Mouse (Mus musculus) thymus, adult 18-20 months (tissue): ENCODE results near the gene Ptrh1.

Source experiments
- DNase-seq, 2 experiments: peaks; one replicate each; pipeline ENCODE4 v3.0.0; 2022; ENCODE audit warnings: mixed read lengths in 2 of 2

Ptrh1 gene

DNA sequence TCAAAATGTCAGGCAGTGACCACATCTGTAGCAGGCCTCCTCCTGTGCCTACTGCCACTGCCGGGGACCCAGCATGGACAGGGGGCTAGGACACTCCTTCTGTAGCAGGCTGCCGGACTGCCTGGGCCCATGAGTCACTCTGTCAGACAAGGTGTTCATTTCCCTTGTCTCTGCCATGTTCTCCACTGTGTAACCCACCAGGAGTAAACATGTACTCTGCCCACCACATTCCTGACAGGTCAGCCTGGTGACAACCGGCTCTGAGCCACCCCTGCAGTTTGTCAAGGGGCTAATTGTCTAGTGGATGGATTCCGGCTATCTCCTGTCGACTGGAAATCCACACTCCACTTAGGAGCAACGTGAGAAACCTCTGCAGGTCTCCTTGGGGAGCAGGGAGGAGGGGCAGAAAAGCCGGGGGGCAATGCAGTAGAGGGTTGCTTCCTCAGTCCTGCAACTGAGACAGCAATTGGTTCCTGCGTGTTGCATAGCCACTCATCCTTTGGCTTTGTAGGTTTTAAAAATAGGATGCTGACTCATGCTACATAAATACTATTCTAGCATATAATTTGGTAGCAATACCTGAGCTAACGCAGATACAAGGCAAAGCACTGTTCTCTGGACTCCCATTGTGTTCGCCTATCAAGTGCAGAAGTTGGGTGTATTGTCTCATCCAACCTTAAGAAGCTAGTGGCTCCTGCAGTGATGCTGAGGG, 22.8 kb downstream of the Ptrh1 start:
- DNase-seq, result no peak

DNA sequence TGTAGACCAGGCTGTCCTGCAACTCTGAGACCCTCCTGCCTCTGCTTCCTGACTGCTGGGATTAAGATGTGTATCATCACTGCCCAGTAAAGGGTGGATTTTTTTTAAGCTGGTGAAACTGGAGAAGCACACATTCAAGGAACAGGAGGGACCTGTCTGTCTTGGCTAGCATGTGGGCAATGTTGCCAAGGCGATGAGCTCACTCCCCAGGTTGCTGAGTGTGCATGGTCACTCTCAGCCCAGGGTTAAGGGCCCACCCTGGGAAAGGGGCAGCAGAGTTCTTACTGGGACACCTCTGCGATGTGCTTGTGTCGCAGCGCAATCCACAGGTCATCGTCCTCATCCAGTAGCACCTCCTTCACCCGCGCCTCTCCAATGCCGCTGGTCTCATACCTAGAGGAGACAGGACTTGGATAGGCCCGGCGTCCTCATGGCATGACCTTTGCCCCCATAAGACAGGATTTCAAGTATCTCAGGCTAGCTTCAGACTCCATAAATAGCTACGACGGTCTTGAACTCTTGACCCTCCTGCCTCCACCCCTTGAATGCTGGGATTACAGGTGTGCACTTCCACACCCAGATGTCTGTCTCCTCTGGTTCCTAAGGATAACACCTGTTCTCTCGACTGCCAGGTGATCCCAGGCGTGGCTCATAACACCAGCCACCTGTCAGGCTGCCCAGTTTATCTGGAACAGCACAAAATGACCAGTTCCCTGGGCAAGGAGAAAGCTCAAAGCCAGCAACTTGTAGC, 33.4 kb downstream of the Ptrh1 start:
- DNase-seq, result no peak

DNA sequence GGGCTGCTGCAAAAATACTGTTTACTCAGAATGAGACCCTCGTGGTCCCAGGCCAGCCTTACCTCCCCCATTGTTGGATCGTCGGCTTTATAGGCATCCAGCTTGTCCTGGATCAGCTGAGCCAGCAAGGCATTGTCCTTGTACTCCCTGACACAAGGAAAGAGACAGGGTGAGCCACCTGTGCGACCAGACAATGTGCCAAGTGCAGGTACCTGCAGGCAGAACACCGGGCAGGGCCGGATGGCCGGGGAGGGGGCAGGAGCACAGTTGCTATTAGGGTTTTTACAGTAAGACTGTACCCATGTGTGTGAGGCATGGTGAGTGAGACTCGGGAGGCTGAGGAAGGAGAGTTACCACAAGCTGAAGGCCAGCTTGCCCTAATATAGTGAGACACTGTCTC, 36.4 kb downstream of the Ptrh1 start:
- no peak for DNase-seq

DNA sequence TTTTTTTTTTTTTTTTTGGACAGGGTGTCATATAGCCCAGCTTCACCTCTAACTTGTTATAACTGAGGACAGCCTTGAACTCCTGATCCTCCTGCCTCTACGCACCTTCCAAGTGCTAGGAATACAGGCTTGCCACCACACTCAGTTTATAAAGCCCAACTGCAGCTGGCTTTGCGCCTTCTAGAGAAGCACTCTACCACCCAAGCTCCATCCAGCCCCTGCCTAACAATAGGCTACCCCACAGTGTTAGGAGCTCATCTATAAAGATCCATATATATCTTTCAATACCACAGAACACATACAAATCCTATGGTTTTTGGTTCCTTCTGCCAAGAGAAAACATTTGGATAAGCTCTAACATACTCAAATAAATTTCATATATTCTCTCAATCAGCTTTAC, 40.9 kb downstream of the Ptrh1 start:
- DNase-seq, result no peak

DNA sequence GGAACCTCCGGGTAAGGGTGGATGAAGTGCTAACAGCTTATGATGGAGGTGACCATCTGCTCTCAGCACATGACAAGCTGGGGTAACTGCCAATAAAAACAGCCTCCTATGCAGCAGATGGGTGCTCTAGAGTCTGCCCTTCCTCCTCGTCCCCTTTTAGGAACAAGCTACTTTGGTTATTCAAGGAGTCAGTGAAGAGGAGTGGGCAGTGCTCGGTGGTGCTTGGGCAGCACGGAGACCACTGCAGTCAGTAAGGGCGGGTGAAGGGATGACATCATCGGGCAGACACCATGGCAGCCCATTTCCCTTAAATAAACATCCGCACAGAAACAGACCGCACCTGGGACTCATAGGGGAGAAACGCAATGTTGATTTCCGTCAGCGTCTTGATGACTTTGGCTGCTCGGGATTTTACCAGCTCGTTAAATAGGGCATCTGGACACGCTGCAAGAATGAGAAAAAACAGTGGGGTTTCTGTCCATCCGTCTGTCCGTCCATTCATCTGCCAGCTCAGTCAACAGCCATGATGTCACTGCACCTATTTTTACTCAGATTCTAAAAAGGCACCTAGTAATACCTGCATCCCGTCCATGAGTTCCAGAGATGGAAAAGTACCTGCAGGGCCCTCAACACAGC, 41.5 kb downstream of the Ptrh1 start:
- DNase-seq, result no peak

DNA sequence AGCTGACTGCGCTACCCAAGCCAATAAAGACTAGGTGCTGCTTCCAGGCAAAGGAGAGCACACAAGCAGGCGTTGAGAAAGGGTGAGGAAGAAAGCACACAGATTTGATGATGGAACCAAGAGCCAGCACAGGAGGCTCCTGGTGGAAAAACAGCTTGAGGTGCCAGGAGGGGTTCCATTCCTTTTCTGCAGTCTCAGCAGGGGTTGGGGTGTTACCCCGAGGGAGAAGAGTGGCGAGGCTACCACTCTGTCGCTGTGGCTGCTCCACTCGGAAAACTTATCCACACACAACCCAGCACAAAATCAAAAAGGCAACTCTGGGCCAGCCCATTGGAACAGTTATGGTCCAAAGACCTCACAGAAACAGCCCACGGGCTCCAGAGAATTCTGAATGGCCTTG, 42.0 kb downstream of the Ptrh1 start:
- no peak for DNase-seq

DNA sequence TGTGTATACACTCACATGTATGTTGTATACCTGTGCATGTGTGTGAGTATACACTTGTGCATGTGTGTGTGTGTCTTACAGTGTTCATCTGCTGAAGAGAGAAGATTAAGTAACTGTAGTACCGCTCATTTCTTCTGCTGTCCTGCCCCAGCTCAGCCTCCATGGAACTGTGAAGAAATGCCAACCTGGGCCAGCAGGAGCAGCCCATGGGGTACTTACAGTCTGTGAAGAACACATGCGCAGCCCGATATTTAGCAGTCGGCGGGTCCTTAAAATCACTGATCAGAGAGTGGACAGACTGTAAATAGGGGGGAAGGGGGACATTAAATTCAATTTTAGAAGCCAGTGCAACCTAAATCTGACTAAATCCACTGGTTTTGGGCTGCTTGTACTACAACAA, 42.6 kb downstream of the Ptrh1 start:
- no peak for DNase-seq

DNA sequence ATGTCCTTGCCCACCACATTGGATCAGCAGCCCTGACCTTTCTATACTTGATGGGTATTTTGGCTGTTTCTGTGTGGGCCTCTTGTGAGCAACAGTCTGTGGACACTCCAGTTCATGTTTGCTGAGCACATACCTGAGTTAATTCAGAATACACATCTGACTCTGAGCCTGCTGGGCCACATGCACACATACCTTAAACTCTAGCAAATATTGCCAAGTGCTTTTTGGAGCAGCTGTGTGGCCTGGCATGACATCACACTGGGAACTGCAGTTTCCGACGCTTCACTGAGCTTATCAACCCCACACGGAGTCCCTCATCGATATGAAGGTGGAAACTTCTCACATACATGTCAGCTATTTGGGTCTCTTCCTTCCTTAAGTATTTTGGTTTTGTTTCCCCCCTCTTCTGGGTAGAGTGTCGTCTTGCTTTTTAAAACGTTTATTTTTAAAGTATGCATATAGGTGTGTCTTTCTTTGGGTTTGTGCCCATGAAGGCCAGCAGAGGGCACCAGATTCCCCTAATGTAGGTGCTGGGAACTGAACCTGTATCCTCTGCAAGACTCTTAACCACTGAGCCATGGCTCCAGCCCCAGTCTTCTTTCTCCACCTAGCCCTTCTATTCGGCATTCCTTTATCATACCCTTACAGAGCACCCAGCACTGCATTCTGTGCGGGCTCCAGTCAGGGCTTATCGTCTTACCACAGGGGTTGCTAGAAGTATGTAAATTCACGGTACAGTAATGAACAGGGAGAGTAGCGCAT, 45.6 kb downstream of the Ptrh1 start:
- DNase-seq, result peak in 1 of 2 experiments; percentile 18

DNA sequence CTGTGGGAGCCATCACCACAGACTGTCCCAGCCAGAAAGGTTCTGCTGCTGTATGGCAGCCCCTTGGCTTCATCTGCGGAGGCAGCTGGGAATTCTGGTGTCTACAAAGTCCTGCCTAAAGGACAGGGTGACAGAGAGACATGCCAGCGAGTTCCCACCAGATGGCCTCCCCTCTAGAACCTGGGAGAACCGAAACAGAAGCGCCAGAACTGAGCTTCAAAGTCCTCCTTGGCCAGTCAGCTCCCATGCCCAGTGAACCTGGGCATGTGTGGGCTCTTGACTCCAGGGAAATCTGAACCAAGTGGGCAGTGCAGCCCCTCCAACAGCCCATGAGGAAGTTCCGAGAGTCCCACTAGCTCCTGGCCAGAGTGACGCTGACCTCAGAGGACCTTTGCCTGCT, 47.1 kb downstream of the Ptrh1 start:
- DNase-seq, result no peak

DNA sequence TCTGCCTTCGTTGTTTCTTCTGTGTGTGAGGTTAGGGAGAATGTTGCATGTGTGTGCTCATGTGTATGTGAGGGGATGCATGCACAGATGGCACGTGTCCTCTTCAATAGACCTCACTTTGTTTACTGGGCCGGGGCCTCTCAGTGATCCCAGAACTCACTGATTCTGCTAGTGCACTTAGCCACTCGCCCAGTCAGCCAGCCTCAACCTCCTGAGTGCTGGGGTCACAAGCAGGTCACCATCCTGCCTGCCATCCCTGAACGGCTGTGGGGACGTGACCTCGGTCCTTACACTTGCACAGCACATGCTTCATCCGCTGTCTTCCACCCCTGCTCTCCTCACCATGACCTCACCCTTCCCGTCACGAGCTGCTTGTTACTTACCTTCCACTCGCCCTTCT, 47.6 kb downstream of the Ptrh1 start:
- DNase-seq, result no peak

DNA sequence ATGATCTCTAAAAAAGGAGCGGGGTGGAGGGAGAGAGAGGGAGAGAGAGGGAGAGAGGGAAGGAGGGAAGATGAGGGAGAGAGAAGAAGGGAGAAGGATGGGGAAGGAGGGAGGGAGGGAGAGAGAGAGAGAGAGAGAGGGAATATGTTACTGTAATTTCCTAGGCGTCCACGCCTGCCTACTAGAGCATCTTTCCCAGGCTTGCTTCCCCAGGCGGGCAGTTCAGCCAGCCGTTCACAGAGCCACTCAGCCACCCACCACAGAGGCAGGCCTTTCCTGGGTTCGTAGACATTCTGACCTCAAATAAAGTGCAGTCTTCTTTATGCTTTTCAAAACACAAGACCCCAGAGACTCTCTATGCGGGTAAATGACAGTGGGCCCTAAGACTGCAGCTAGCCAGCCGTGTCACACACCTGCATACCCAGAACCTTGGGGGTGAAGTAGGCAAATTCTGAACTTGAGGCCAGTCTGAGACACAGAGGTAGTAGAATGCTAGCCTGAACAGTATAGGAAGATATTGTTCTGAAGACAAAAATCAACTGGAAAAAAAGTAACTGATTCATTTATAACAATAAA, 48.1 kb downstream of the Ptrh1 start:
- DNase-seq, result no peak

DNA sequence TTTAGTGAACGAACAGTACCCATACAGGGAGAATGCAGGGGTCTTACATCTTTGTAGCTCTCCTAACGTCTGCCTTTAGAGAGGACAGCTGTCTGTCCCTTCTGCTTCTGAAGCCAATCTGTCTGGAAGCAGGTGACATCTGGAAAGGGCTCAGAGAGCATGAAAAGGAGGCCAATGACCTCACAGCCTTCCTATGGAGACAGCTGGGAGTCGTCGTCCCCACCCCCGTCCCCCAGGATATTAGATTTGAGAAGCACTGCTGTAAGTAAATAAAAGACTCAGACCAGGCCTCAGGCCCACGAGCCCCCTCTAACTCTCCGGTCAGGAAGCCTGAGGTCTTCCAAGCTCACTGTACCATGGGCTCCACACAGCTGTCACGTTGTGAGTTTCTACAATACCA, 48.6 kb downstream of the Ptrh1 start:
- DNase-seq, result no peak

DNA sequence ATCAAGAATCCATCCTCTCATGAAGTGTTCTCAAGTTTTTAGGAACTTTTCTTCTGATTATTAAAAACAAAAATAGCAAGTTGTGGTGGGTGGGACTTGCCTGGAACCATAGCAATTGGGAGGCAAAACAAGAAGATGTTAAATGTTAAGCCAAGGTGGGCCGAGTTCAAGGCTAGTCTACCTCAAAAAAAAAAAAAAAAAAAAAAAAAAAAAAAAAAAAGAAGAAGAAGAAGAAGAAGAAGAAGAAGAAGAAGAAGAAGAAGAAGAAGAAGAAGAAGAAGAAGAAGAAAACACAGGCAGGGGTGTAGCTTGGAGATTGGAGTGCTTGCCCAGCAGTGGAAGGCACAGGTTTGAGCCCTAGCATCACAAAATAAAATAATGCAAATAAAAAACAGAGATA, 49.2 kb downstream of the Ptrh1 start:
- DNase-seq, result no peak

DNA sequence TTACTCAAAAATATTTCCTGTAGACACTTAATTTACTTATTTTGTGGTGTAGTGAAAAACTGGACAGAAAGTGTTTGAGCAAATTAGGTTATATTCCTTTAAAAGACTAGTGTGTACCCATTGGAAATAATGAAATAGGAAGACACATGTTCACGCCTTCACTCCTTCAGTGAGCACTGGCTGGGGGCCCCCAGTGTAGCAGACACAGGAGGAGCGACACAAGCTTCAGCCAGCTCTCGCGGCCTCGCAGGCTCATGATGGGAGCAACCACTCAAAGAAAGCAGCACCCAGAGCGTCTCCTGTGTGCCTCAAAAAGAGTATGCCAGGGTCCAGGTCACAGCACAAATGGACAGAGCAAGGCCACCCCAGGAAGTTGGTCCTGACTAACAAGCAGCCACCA, 50.2 kb downstream of the Ptrh1 start:
- no peak for DNase-seq
